Mouse (Mus musculus) left cerebral cortex, postnatal 10 days (tissue): ENCODE data around the gene Wfdc3. TPM values are rescaled to one million over a fixed set of nuclear protein-coding genes. Genes with fewer than 3 reads are reported as not detected.

Experiments
- DNase-seq, 2 experiments: peaks; one replicate each; pipeline ENCODE4 v3.0.0; 2021 to 2022; ENCODE audit warnings: low spot score in 2 of 2, mixed read lengths in 1 of 2; ENCODE audit errors: extremely low spot score in 1 of 2
- intact Hi-C: fragments of 180-260 bp; cut with DNase I; formaldehyde crosslinking; loops from one replicate; pipeline ENCODE4 v1.15.1; 2025
- total RNA-seq, 2 experiments: library from RNA; stranded (reverse); gene quantifications; 2 replicates each; pipeline ENCODE4 v1.2.3; 2021

The Wfdc3 gene
- total RNA-seq, 2 experiments from 2014 or later = 0.94 to 1.1 TPM

DNA sequence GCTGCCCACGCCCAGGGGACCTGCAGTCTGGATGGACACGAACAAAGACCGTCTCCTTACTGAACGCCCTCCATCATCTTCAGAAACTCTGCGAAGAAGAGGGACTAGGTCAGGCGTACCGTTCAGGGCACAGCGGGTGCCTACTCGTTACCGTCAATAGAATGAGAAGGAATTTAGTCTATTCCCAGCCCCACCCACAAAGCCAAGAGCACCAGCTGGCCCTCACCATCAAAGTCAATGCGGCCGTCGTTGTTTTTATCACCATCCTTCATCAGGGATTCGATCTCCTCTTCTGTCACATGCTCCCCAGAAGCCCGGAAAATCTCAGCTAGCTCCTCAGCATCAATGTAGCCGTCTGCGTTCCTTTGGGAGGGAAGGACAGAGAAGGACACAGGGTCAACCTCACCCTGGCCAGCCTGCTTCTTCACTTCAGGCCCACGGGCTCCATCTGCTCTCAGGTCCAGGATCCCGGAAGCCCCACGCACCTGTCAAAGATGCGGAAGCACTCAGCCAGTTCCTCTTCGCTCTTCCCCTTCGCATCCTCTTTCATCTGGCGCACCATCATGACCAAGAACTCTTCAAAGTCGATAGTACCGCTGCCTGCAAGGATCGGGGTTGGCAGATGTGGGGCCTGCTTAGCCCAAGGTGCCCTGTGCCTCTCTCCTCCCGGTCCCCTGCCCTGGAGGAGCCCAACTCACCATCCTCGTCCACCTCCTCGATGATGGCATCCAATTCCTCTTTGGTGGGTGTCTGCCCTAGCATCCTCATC lies 31.7 kb upstream of the Wfdc3 start:
- intact Hi-C loops = no loop called here
- DNase-seq = no peak

DNA sequence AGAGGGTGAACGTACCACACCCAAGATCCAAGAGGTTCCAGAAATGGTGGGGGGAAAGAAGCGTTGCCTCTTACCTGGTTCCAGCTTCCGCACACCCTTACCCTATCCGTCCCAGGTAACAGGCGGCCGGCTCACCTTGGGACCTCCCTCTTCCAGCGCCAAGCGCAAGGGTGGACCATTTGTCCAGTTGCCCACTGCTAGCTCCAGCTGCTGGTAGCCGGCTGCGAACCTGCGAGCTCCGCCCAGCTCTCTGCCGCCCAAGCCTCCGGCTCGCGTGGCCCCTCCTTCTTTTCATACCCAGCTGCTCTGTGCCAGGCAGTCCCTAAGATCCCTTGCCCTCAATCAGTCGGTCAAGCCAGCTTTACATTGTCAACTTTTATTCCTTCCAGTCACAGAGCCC lies 31.1 kb upstream of the Wfdc3 start:
- intact Hi-C loops = no loop called here
- DNase-seq = no peak

- no peak for DNase-seq
- intact Hi-C loops = no loop called here
Observed at GRCm38 (mm10) chr2:164776130-164776529, 30.4 kb upstream of the Wfdc3 start.

GRCm38 (mm10) chr2:164773989-164774364 lies 28.2 kb upstream of the Wfdc3 start:
- intact Hi-C loops = no loop called here
- DNase-seq = no peak

GRCm38 (mm10) chr2:164773229-164773988 lies 27.7 kb upstream of the Wfdc3 start:
- intact Hi-C loops = no loop called here
- DNase-seq = no peak

- intact Hi-C loops = no loop called here
Observed at GRCm38 (mm10) chr2:164771123-164771522, 25.4 kb upstream of the Wfdc3 start.

GRCm38 (mm10) chr2:164770279-164770678 lies 24.5 kb upstream of the Wfdc3 start:
- no peak for DNase-seq
- intact Hi-C loops = no loop called here

More at GRCm38 (mm10) chr2:164771123-164771522, 25.4 kb upstream of the Wfdc3 start:
- no peak for DNase-seq

GRCm38 (mm10) chr2:164769258-164770037 lies 23.7 kb upstream of the Wfdc3 start, which contains the start of gene Ube2c:
Gene Ube2c, plus strand, starts transcription at chr2:164769898.
- intact Hi-C loops = no loop called here
- DNase-seq = peak; percentile 98 to 100

DNA sequence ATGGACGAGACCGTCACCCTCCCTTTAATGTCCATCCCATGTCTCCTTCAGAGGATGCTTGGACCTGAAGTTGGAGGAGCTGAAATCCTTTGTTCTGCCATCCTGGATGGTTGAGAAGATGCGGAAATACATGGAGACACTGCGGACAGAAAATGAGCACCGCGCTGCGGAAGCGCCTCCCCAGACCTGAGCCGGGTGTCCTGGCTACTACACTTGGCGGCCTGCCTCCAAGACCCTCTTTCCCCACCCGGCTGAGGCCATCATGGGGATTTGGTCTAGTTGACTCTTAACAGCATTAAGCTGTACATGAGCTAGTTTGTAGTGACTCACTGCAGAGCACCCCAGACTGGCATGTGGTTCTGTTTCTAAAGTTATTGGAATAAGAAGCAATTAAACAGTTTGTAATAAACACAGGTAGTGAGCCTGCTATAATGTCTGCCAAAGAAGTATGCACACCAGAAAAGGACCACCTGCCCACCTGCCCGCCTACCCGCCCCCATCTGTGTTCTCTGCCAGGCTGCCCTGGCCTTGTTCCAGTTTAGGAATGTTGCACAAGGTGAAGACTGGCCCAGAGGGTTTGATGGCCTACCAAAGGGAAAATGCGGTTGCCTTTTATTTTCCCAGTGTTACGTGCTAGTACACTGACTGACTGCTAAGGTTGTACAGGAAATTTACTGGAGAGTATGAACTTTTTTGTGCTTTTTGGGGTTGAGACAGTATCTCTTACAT lies 22.2 kb upstream of the Wfdc3 start:
- DNase-seq = no peak
- intact Hi-C loops = no loop called here

DNA sequence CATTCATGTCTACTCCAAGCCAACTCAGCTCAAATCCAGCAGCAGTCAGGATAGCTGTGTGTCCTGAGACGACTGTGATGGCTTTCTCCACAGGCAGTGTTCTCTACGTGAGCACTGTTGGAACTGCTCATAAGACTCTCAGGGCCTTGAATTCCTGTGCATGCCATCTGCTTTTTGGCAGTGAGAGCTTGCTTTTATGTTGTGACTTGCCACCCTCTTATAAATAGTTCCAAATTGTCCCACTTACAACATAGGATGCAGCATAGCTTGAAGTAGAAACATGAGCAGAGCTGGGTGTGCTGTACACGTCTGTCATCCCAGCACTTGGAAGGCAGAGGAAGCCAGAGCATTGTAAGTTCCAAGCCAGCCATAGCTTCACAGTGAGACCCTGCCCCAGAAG lies 20.1 kb upstream of the Wfdc3 start:
- DNase-seq = no peak
- intact Hi-C loops = no loop called here

DNA sequence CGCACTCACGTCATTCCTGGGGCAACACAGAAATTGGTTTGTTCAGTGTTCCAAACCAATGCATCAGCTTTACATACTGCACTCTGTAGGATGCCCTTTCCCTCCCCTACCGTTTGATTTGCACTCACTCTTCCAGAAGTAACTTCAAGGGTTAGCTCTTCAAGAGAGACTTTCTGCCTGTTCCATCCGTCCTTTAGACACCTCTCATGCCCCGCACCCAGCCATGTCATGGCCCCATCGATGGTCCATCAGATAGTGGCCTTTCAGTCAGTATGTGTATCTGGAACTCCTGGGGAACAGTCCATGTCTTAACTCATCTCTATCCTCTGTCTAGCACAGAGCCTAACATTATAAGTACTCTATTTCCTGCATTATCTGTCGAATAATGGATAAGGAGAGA lies 16.9 kb upstream of the Wfdc3 start:
- no peak for DNase-seq
- intact Hi-C loops = no loop called here

DNA sequence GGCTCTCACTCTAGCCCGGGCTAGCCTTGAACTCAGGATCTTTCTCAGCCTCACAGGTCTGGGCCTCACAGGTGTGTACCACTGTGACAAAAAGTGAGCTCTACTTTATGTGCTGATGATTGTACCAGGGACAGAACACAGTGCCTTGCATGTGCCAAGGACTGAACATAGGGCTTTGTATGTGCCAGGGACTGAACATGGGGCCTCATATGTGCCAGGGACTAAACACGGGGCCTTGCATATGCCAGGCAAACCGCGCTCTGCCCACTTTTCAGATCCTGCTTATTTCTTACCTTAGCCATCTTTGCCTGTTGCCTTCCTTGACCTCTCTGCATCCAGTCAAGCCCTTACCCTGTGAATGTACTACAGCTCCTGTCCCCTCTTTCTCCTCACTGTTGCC lies 16.2 kb upstream of the Wfdc3 start:
- DNase-seq = no peak
- intact Hi-C loops = no loop called here

DNA sequence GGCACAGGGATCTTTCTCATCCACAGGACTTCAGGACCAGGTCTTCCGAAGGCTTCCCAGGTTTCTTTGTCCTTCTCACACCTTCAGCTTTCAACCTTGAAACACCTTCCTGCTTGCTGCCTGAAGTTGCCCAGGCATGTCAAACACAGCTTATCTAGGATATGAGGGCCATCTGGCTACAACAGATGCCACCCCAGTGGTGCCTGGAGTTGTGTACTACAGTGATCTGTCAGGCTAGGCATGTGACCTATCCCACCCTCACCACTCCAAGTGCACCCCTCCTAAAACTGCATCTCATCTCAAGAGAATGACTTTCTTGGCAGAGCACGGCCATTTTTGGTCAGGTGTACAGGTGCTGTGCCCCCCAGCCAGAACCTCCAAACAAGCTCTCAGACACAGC lies 15.8 kb upstream of the Wfdc3 start:
- intact Hi-C loops = no loop called here
- DNase-seq = no peak

- DNase-seq = no peak
- intact Hi-C loops = no loop called here
Observed at GRCm38 (mm10) chr2:164760059-164760833, 14.5 kb upstream of the Wfdc3 start.

DNA sequence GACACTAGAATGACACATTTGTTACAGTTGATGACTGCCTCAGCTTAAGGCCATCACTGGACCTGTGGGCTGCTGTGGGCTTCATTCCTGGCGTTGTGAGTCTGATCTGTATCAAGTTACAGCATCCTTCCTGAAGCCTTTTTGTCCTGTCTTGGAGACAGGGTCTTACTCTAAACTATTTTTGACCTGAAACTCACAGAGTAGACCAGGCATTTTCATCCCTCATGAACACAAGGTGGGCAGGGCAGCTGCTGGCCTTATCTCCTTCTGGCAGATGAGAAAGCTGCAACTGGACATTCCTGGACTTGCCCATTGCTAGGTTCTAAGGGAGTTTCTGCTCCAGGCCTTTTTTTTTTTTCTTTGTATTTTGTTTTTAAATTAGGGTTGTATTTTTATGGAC lies 13.0 kb upstream of the Wfdc3 start:
- DNase-seq = no peak
- intact Hi-C loops = no loop called here

- intact Hi-C loops = no loop called here
- DNase-seq = no peak
Observed at GRCm38 (mm10) chr2:164757841-164758240, 12.1 kb upstream of the Wfdc3 start.

DNA sequence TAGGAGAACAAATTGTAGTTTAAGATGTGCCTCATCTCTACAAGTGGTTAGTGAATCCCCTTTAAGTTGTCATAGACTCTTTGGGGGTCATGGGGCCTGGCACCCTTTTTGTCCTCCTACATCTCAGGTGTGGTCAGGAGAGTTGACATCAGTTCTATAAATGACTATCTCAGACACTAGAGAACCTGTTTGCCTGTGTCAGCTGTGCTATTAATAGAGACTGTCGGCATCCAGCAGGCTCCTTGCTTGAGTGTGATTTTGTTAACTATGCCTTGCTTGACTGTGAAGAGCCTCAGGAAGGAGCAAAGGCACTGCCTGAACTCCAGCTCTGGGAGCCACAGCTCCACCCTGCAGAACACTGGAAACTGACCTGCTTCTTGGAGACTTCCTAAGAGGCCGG lies 9.1 kb upstream of the Wfdc3 start:
- intact Hi-C loops = no loop called here
- DNase-seq = no peak

DNA sequence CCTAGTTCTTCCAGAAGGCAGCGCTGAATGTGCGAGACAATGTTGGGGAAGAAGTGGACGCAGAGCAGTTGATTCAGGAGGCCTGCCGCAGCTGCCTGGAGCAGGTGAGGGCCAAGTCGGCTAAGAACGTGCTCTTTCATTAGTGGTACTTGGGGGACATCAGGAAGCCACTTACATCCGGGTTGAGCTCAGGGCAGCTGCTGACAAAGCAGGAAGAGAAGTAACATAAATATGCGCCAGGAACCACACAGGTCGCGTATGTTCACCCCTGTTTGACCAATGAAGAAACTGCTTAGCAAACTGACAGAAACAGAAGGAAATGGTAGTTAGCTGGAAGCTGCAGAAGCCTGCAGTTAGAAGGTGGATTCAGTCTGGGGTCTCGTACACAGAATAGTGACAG lies 8.4 kb upstream of the Wfdc3 start:
- intact Hi-C loops = no loop called here
- DNase-seq = no peak
